Mouse (Mus musculus) adrenal gland, adult (tissue): ENCODE measurements at regions not wholly inside any gene's neighbourhood (a gene's known extent, or its start where the extent isn't known, plus 50 kb on each side); places are given as distances from the start of the nearest gene placed in this dataset.
A peak's percentile ranks its signal among the peaks of the same experiment; 100 is the strongest.

Experiments used
- DNase-seq, 2 experiments: peaks; one replicate each; pipeline ENCODE4 v3.0.0; 2022 to 2023; ENCODE audit warnings: low spot score in 1 of 2; ENCODE audit not compliant: inconsistent age in 2 of 2

GRCm38 (mm10) chr1:189092819-189093218, 85.2 kb upstream of the Kctd3 start:
- DNase-seq: no peak

- no peak for DNase-seq
Observed at GRCm38 (mm10) chr1:189085245-189085644, 77.6 kb upstream of the Kctd3 start.

- DNase-seq: no peak
Observed at GRCm38 (mm10) chr1:189081267-189081666, 73.6 kb upstream of the Kctd3 start.

- peak; percentile 59 to 78 for DNase-seq
Observed at GRCm38 (mm10) chr1:189080797-189081196, 73.2 kb upstream of the Kctd3 start.

GRCm38 (mm10) chr1:189079451-189080410, 72.1 kb upstream of the Kctd3 start:
- no peak for DNase-seq

DNA sequence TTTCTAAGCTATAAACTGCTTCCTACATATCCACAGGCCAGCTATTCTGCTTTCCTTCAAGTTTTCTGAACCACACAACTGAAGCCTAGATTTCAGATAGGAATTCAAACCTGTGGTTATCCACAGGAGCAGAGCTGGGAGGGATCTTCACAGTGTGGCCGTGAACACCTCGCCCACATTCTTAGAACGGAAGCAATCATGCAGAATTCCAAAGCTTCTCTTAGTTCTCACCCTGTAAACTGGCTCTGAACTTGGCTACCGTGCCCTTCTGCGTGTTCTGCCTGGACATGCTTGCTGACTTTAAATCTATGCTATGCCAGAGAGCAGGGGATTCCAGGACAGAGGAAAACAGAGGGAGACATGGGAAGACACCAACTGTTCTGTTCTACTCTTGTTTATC, 70.2 kb upstream of the Kctd3 start:
- DNase-seq: no peak

- DNase-seq: peak; percentile 9 to 35
Observed at GRCm38 (mm10) chr1:189076276-189076675, 68.6 kb upstream of the Kctd3 start.

DNA sequence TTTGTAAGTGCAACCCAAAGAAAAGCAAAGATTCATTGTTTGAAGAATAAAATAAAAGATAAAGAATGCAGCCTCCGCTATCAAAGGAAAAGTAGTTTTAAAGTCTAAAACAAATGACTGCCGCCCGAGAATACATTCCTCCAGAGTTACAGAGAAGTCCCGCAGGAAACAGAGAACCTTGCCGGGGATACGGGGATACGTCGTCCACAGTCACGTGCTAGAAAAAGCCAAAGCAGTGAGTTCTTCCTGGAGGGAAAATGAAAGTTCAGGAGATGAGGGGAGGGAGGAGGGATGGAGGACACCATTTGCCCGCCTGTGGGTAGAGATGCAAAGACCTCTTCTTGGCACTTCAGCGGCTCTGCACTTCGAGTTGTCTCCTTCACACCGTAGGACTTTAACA, 68.0 kb upstream of the Kctd3 start:
- DNase-seq: peak; percentile 10 to 31

DNA sequence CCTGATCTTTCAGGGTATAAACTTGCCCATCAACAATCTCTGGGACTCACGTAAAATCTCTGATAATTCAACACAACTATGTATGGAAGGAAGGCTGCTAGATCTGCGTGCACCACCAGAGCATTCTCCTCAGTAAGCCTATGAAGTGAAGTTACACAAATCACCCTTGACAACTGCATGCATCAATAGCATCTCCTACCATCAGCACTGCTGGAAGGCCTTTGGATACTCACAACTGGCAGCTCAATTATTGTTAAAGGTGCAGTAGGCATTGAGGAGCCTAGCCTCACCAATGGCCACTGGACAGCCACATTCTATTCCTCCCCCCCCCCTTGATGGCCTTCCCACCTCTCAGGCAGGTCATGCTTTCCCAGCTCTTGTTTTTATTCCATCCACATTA, 64.9 kb upstream of the Kctd3 start:
- no peak for DNase-seq

DNA sequence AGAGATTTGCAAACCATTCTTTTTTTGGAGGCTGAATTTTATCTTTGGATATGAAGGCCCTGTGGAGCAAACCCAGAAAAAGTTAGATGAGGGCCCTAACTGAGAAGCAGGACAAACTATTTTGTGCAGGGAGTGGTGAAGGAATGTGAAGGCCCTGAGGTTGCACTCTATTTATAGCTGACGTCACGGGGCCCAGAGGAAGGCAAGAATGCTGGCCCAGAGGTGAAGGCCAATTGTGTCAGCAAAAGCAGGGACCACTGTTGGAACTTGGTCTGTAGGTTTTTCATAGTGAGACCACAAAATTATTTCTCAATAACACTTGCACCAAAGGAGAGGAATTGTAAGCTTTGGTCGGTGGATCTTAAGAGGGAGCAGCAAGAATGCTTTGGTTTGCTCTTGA, 60.6 kb upstream of the Kctd3 start:
- DNase-seq: no peak

- DNase-seq: no peak
Observed at GRCm38 (mm10) chr1:189067204-189067960, 59.7 kb upstream of the Kctd3 start.

- no peak for DNase-seq
Observed at GRCm38 (mm10) chr1:189066446-189067151, 59.0 kb upstream of the Kctd3 start.

DNA sequence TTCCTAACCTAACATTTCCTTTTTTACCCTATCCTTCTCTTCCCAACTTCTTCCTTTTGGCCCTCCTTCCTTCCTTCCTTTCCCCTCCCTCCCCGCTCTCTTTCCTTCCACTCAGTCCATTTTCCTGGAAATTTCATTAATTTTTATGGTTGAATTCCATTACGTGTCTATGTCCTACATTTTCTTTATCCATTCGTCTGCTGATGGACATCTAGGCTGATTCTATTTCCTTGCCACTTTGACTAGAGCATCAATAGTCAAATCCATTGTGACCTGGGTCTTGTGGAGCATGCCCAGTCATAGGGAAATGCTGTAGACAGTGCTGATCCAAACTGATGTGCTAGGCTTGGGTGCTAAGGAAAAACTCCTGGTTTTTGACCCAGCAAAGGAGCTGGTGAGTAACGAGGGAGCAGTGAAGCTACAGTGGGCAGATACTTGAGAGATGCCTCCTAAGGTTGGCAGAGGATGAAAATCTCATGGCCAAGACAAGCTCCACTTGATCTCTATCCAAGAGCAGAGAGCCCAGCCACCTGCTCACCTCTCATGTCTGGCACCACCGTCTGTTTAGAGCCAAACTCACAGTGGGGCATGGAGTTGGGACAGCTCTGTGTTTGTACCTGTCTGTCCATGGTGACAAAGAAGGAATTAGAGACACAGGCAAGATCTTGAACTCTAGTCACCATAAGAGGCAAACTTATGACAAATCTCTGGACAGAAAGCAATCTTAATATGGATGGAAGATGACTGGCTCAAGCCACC, 57.7 kb upstream of the Kctd3 start:
- no peak for DNase-seq

GRCm38 (mm10) chr1:189064629-189065028, 57.0 kb upstream of the Kctd3 start:
- DNase-seq: no peak

- no peak for DNase-seq
Observed at GRCm38 (mm10) chr1:189063699-189064098, 56.1 kb upstream of the Kctd3 start.

DNA sequence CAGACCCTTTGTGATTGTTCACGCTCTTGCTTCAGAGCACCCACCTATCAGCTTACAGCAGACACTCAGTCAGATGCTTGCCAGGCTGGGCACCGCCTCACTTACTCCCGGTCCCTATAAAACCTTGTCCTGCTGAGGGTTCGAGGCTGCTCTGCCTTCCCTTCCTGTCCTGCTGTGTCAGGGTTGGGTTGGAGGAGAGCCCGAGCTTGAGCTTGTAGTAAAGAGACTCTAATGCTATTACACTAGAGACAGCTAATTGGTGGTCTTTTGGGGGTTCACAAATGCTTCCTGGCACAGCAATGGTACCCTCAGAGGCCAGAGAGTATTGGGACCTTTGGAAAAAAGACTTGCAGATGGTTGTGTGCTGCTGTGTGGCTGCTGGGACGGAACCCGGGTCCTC, 55.6 kb upstream of the Kctd3 start:
- no peak for DNase-seq
